Mouse (Mus musculus): ENCODE measurements around the gene Gm28557. TPM values are rescaled to one million over a fixed set of nuclear protein-coding genes. Genes with fewer than 3 reads are reported as not detected.
"Not testable (repeated sequence)": the region's sequence is repeated elsewhere in the genome, so short reads cannot be mapped to it uniquely, and the experiment has no call there.

Gene Gm28557
- 1 to 10 TPM; 3.1 to 3.2 TPM for total RNA-seq (2021)
- long read RNA-seq, experiment 1, partial matches to known transcripts = 0 of 2 reads
- long read RNA-seq, experiment 1, other reads (novel, unspliced or antisense) = 2 of 2 reads
- long read RNA-seq, experiment 2, partial matches to known transcripts = 0 of 1 reads
- long read RNA-seq, experiment 2, other reads (novel, unspliced or antisense) = 1 of 1 reads

- DNase-seq (ENCODE audit: low spot score in 2 of 2) = peak; percentile 92 to 95
Measured at GRCm38 (mm10) chr13:67108194-67108820, at the start of gene Gm28557. TSS of gene Gm28557 (minus strand) at chr13:67108604.

GRCm38 (mm10) chr13:67128038-67128721, 19.8 kb upstream of the Gm28557 start:
- peak; percentile 89 to 91 for DNase-seq (ENCODE audit: low spot score in 2 of 2)

GRCm38 (mm10) chr13:67127507-67127906, 19.1 kb upstream of the Gm28557 start:
- DNase-seq (ENCODE audit: low spot score in 2 of 2) = not testable (repeated sequence)

GRCm38 (mm10) chr13:67124460-67124859, 16.1 kb upstream of the Gm28557 start:
- DNase-seq (ENCODE audit: low spot score in 2 of 2) = no peak

- not testable (repeated sequence) for DNase-seq (ENCODE audit: low spot score in 2 of 2)
Measured at GRCm38 (mm10) chr13:67121360-67121759, 13.0 kb upstream of the Gm28557 start, which contains the start of gene Zfp759. TSS of gene Zfp759 (plus strand) at chr13:67121660.

- not testable (repeated sequence) for DNase-seq (ENCODE audit: low spot score in 2 of 2)
Measured at GRCm38 (mm10) chr13:67116163-67116562, 7.8 kb upstream of the Gm28557 start, which contains the start of gene Rslcan18. TSS of gene Rslcan18 (minus strand) at chr13:67116263.

GRCm38 (mm10) chr13:67113287-67113686, 4.9 kb upstream of the Gm28557 start:
- no peak for DNase-seq (ENCODE audit: low spot score in 2 of 2)

GRCm38 (mm10) chr13:67112096-67112495, 3.7 kb upstream of the Gm28557 start:
- DNase-seq (ENCODE audit: low spot score in 2 of 2) = peak; percentile 16 to 43

GRCm38 (mm10) chr13:67108821-67109206, 410 bp upstream of the Gm28557 start:
- peak in 1 of 2 experiments; percentile 55 for DNase-seq (ENCODE audit: low spot score in 2 of 2)

- DNase-seq (ENCODE audit: low spot score in 2 of 2) = no peak
Measured at GRCm38 (mm10) chr13:67107681-67108080, 723 bp downstream of the Gm28557 start.

- DNase-seq (ENCODE audit: low spot score in 2 of 2) = no peak
Measured at GRCm38 (mm10) chr13:67097876-67098275, 10.5 kb downstream of the Gm28557 start, which contains the start of gene Zfp708. TSS of gene Zfp708 (minus strand) at chr13:67097976.

- no peak for DNase-seq (ENCODE audit: low spot score in 2 of 2)
Measured at GRCm38 (mm10) chr13:67090154-67090553, 18.2 kb downstream of the Gm28557 start.

GRCm38 (mm10) chr13:67081946-67082345, 26.5 kb downstream of the Gm28557 start:
- no peak for DNase-seq (ENCODE audit: low spot score in 2 of 2)

- DNase-seq (ENCODE audit: low spot score in 2 of 2) = peak; percentile 46 to 70
Measured at GRCm38 (mm10) chr13:67081142-67081713, 27.2 kb downstream of the Gm28557 start.

GRCm38 (mm10) chr13:67077244-67077643, 31.2 kb downstream of the Gm28557 start:
- no peak for DNase-seq (ENCODE audit: low spot score in 2 of 2)

- no peak for DNase-seq (ENCODE audit: low spot score in 2 of 2)
Measured at GRCm38 (mm10) chr13:67072786-67073185, 35.6 kb downstream of the Gm28557 start.

- no peak for DNase-seq (ENCODE audit: low spot score in 2 of 2)
Measured at GRCm38 (mm10) chr13:67065386-67065785, 43.0 kb downstream of the Gm28557 start.

GRCm38 (mm10) chr13:67062427-67062826, 46.0 kb downstream of the Gm28557 start:
- DNase-seq (ENCODE audit: low spot score in 2 of 2) = no peak

- peak; percentile 94 for DNase-seq (ENCODE audit: low spot score in 2 of 2)
Measured at GRCm38 (mm10) chr13:67060786-67061358, 47.5 kb downstream of the Gm28557 start, which contains the start of gene Zfp712. TSS of gene Zfp712 (minus strand) at chr13:67061170.

- no peak for DNase-seq (ENCODE audit: low spot score in 2 of 2)
Measured at GRCm38 (mm10) chr13:67060161-67060785, 48.1 kb downstream of the Gm28557 start.

All from left cerebral cortex, adult 18-20 months (tissue).